Mouse (Mus musculus) kidney, postnatal 4 days (tissue): ENCODE measurements at regions not wholly inside any gene's neighbourhood (a gene's known extent, or its start where the extent isn't known, plus 50 kb on each side); places are given as distances from the start of the nearest gene placed in this dataset.

Source experiments
- DNase-seq, 2 experiments: peaks; one replicate each; pipeline ENCODE4 v3.0.0; 2021; ENCODE audit warnings: mixed read lengths in 2 of 2

DNA sequence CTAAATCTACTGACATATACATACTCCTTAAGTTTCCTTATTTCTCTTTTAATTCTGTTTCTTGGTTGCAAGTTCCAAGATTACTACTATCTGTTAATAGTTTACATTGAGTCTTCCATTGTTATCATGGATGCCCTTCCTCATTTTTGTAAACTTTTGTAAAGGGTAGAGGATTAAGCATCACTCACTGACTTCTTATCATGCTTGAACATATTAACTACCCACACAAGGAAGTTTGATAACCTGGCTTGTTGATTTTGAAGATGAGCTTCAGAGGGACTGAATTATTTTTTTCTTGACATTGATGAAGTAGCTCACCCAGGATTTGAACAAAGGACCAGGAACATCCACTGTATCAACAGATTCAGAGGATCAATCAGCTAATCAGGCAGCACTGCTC, 162.8 kb upstream of the Fam98a start:
- DNase-seq, result no peak

- no peak for DNase-seq
These were observed 162.3 kb upstream of the Fam98a start for GRCm38 (mm10) chr17:75714059-75714458.

- DNase-seq, result no peak
These were observed 155.9 kb upstream of the Fam98a start for GRCm38 (mm10) chr17:75707687-75708086.

GRCm38 (mm10) chr17:75705357-75705756, 153.6 kb upstream of the Fam98a start:
- no peak for DNase-seq

GRCm38 (mm10) chr17:75703865-75704264, 152.1 kb upstream of the Fam98a start:
- DNase-seq, result no peak

DNA sequence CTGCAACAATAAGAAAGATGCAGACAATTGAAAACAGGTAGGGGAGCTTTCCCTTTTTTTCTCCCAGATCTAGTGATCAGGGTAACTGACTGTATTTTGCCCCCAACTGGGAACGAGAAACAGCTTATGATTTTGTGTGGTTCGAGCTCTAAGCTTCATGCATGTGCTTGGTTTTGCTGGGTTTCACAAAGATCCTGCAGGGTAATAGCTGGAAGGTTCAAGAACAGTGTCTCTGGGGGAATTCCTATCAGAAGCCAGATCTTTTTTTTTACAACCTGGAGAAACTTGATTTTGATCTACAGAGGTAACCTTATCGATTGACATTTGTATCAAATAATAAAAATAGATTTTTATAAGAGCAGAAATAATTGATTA, 145.0 kb upstream of the Fam98a start:
- no peak for DNase-seq

DNA sequence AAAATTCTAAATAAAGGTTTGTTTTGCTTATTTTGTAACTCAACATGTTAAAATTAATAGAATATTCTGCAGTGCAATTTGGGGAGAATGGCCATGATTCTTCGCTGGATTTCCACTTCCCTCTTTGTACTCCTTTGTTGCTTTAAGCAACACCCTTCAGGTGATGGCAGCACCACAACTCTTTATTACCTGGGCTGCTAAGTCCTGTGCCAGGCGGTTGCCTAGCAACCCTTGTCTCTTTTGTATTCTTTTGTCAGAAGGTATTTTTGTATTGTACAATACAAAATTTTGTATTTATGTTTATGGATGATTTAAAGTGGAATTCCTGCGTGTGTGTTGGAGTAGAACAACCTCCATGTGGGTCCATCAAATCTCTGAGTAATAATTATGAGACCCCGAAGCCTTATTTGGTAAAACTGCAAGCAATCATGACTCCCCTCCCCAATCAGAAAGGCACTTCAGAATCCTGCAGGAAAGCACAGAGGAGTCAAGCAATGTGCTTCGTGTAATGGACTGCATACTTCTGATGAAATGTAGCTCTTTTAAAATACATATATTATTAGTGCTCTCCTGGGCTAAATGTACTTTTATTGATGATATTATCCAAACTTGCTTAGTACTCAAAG, 144.5 kb upstream of the Fam98a start:
- no peak for DNase-seq

GRCm38 (mm10) chr17:75685927-75686326, 134.2 kb upstream of the Fam98a start:
- DNase-seq, result no peak

DNA sequence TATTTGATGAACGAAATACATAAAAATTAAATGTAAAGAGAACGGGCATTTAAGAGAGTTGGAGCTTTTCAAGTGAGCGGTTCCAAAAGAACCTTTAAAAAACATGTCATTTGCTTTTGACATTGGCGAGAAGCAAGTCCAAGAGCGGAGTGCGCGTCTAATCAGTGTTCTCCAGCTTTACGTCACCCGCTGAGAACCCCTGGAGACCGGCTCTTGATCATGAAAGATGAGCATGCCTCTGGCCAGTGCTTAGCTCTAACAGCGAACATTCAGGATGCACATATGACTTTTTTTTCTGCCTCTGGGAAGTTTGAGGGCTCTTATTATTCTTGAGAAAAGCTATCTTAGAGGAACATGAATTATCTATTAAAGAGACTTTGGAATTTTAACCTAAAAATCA, 95.2 kb upstream of the Fam98a start:
- DNase-seq, result peak in 1 of 2 experiments; percentile 1

DNA sequence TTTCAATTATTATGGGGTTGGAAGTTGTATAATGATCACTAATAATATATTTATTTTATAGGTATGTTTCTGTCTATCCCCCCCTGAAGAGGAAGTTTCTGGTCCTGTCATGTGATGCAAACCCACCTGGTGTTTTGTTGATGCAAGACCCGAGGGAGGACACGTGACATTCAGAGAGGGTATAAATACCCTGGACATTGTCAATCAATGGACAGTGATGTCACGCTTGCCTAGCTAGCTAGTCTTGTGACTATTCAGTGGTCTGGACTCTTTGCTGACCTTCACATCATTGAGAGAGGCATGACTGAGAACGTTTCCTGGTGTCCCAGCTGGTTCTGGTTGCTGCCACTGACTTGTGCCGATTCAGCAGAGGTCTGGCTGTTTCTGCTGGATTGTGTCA, 93.0 kb upstream of the Fam98a start:
- no peak for DNase-seq

DNA sequence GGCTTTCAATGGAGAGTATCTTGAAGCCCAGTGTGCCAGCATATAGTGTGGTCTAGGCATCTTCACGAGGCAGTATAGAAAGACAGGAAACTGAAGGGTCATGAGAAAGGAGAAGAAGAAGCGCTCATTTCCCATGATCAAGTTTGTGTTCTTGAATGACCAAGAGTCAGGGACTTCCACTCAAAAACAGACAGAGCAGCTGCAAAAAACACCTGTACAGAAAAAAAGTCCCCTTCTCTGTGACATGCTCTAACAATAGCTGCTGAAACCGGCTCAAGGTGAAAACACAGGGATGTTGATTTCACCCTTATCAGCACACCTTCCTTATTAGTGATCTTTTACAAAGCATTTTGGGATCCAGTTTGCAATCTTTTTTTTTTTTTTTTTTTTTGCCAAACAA, 90.6 kb upstream of the Fam98a start:
- DNase-seq, result no peak

GRCm38 (mm10) chr17:75641010-75641498, 89.3 kb upstream of the Fam98a start:
- no peak for DNase-seq

- no peak for DNase-seq
These were observed 88.8 kb upstream of the Fam98a start for GRCm38 (mm10) chr17:75640575-75640974.

DNA sequence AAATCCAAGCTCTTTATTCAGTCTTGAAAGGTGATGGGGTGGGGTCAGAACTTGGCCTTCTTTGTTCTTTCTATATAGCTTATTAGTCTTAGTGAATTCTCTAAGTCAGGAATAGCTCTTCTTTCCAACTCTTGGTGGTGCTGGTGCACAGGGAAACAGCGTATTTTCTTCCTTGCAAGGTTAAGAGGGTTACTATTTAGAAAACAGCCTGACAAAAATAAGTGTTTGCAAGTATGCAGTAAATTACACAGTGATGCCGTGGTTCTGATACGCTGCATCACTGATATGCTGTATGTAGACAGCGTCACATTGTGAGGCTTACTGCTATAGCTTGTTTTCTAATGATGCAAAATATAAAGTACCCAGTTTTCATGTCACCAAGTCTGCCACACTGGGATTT, 78.1 kb upstream of the Fam98a start:
- DNase-seq, result no peak

DNA sequence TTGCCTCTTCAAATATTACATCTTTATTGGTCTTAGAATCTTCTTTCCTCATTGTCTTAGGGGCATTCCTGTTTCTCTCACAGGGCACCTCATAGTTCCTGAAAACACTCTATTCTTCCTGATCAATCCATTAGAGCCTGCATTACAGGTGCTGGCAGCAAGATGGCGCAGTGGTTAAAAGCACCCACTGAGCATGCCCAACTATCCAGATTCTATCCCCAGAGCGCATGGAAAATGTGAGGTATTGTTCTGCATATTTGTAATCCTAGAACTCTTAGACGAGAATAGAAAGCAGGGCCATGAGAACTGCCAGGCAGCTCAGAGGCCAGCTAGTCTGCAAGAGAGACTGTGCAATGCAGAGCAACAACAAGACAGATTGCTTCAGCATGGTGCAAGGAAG, 67.7 kb upstream of the Fam98a start:
- DNase-seq, result peak; percentile 12 to 16

- DNase-seq, result no peak
These were observed 66.8 kb upstream of the Fam98a start for GRCm38 (mm10) chr17:75618514-75618913.

GRCm38 (mm10) chr17:75617280-75617679, 65.5 kb upstream of the Fam98a start:
- DNase-seq, result peak in 1 of 2 experiments; percentile 25

GRCm38 (mm10) chr17:75615335-75615734, 63.6 kb upstream of the Fam98a start:
- DNase-seq, result peak; percentile 65 to 66

- DNase-seq, result no peak
These were observed 51.8 kb upstream of the Fam98a start for GRCm38 (mm10) chr17:75603417-75604086.
